Mouse (Mus musculus) gastrocnemius, adult 2 months (tissue): ENCODE results near the gene Itgb3bp. TPM values are rescaled to one million over a fixed set of nuclear protein-coding genes. Genes with fewer than 3 reads are reported as not detected.

ENCODE experiments used
- DNase-seq: peaks from one replicate; pipeline ENCODE4 v3.0.0; 2022
- H3K27ac ChIP-seq: fragments of 200-600 bp; 2 replicates; pipeline ENCODE4 v1.8.1; 2022; ENCODE audit warnings: mild to moderate bottlenecking
- H3K4me3 ChIP-seq: fragments of 200-600 bp; 2 replicates; pipeline ENCODE4 v1.8.1; 2022; ENCODE audit warnings: mild to moderate bottlenecking, moderate library complexity
- CTCF ChIP-seq: fragments of 200-600 bp; IDR thresholded peaks from 2 replicates; pipeline ENCODE4 v1.8.1; 2022; ENCODE audit warnings: antibody characterized with exemption, mild to moderate bottlenecking, moderate library complexity
- intact Hi-C: fragments of 180-260 bp; cut with DNase I; formaldehyde crosslinking; loops from one replicate; pipeline ENCODE4 v1.15.1; 2025
- total RNA-seq, 2 experiments: library from RNA; stranded (reverse); gene quantifications; 2 replicates each; pipeline ENCODE4 v1.2.3; 2021

Gene Itgb3bp
- total RNA-seq, 2 experiments from 2014 or later = 3.7 to 5.1 TPM

DNA sequence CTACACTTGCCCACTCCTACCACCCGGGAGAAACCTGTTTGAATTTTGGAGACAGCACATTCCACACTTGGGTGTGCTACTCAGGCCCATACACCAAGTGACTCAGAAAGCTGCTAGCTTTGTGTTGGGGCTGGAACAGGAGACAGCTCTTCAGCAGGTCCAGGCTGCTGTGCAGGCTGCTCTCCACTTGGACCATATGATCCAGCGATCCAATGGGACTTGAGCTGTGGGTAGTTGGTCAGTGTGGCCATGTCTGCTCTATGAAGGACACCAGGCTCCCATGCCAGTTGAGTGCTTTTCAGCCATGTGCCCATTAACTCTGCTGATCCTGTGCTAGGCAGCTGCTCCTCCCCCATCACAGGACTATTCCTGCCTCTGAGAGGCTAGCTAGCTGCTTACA is 24.3 kb upstream of the Itgb3bp start:
- intact Hi-C loops = loop anchor here (2.0 kb wide), 1 partner anchor 23 kb away; no protein-coding TSS in a partner anchor
- peak overlapping the region; percentile 90 for H3K27ac ChIP-seq
- peak overlapping the region; percentile 57 for H3K4me3 ChIP-seq
- TF ChIP-seq CTCF = no peak
- DNase-seq = peak; percentile 66

DNA sequence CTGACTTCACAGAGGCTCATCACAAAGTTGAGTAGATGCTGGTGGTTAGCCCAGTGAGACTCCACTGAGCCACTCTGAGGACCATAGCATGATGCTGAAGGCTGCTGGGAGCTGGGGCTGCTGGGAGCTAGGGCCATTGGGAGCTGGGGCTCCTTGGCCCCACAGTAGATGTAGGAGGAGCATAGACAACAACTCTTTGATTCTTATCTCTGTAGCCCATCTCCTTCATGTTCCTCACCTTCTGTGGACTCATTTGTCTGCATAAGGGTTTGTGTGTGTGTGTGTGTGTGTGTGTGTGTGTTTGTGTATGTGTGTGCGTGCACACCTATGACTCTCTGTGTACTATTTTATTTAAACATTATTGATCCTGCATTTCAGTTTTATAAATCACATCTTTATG is 18.3 kb upstream of the Itgb3bp start:
- H3K27ac ChIP-seq = peak overlapping the region; percentile 52
- TF ChIP-seq CTCF = no peak
- DNase-seq = no peak
- no peak overlapping the region; the same call in 1 of the 2 replicates for H3K4me3 ChIP-seq
- intact Hi-C loops = loop anchor here (5.0 kb wide), 1 partner anchor 589 kb away; no protein-coding TSS in a partner anchor

DNA sequence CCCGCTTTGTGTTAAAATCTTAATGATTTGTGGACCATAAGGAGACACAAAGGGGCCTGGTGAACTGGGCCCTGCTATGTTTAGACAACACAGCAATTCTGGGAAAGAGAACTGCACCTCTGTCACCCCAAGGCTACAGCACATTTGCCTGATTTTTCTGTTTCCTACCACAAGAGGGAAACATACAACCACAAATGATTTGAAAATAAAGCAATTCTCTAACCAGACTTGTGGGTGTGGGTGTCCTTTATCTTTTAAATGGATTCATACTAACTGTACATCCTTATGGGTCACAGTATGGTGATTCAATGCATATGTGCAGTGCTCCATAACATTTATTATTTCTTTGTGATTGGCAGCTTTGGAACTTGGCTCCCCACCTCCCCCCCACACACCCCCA is 17.6 kb upstream of the Itgb3bp start:
- intact Hi-C loops = loop anchor here (5.0 kb wide), 1 partner anchor 590 kb away; no protein-coding TSS in a partner anchor
- H3K27ac ChIP-seq = peak overlapping the region; percentile 52
- peak; percentile 62 for TF ChIP-seq CTCF
- no peak for DNase-seq
- H3K4me3 ChIP-seq = peak overlapping the region; percentile 23

DNA sequence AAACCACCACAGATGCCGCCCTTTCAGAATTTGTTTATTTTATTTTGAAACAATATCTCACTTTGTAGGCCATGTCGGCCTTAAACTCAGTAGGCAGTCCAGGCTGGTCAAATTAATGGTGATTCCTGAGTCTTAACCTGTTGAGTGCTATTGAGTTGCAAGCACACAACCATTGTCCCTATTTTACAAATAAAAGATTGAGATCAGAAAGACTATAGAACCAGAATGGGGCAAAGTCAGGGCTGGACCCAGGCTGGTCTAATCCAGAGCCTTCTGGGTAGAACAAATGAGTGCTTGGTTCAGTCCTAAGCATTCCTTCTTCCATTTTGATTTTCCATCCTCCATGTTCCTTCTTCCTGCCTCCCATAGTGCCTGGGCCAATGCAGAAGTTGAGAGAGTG is 16.9 kb upstream of the Itgb3bp start:
- TF ChIP-seq CTCF = no peak
- DNase-seq = no peak
- Histone ChIP-seq H3K4me3 (peak overlapping the region; percentile 23; the same call in 1 of the 2 replicates), H3K27ac (peak overlapping the region; percentile 52)
- intact Hi-C loops = loop anchor here (5.0 kb wide), 1 partner anchor 591 kb away; no protein-coding TSS in a partner anchor

DNA sequence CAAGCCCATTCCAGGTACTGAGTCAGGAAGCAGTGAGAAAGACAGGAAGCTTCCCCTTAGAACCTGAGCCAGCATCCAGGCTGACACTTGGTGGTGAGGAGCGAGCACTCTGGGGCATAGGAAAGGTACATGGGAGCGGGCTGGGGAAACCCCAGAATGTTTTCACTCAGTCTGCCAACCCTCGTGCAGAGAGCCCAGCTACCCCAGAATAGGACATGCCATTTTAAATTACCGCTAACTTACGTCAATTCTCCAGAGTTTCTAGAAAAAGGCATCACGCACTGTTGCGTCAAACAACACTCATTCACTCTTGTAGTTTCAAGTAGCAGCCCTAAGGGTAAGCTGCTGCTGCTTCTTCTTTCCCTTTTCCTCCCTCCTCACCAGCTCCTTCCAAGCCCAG is 15.4 kb upstream of the Itgb3bp start:
- TF ChIP-seq CTCF = no peak
- H3K27ac ChIP-seq = peak overlapping the region; percentile 48; the same call in 1 of the 2 replicates
- no peak overlapping the region for H3K4me3 ChIP-seq
- intact Hi-C loops = loop anchor here (5.0 kb wide), 1 partner anchor 592 kb away; no protein-coding TSS in a partner anchor
- DNase-seq = no peak

DNA sequence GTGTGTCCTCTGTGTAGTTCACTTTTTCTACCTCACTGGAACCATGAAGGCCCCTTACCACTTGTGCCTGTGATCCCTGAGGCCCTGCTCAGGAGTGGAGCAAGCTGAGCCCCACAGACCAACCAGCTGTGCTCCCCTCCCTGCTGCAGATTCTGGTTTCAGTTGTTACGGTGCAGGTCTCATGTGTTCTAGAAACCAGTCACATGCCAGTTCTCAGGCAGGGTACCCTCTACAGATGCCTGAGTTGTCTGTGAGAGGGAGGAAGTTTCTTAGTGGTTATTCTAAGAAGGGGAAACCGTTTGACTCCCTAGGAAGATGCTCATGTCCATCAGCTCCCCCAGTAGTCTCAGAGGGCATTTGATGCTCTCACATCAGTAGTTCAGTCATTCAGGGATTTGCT is 15.0 kb upstream of the Itgb3bp start:
- TF ChIP-seq CTCF = no peak
- peak overlapping the region; percentile 48; the same call in 1 of the 2 replicates for H3K27ac ChIP-seq
- intact Hi-C loops = loop anchor here (5.0 kb wide), 1 partner anchor 593 kb away; no protein-coding TSS in a partner anchor
- DNase-seq = no peak
- no peak overlapping the region for H3K4me3 ChIP-seq

DNA sequence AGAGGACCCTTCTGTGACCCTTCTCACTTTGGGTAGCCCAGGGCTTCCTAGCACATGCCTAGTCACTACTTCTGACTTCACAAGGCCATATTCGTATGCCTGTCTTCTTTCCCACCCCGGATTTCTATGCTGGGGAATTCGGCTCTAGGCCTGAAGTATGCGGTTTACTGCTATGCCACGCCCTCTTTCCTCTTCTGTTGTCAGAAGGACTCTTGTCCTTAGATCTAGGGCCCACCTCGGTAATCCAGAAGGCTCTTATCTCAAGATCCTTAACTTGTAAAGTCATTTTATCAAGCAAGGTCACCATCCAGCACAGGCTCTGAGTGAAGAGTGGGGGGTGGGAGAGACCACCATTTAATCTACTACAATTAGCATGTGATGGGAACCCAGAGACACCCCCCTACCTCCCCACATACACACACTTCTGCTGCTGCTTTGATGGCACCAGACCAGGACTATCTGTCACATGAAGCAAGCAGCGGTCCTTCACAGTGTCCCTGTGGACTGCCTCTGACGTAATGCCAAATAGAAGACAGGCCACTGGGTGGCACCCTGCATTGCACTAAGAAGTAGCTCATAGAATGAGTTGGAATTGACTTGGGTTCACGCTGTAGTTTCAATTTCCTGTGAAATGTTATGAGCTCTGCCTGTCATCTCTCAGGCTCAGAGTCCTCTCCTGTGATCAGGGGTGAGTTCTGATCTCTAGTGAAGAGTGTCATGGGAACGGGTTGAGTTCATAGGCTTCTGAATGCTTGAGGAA is 12.2 kb upstream of the Itgb3bp start:
- intact Hi-C loops = no loop called here
- Histone ChIP-seq H3K4me3 (peak overlapping the region; percentile 55), H3K27ac (peak overlapping the region; percentile 99)
- peak; percentile 56 for TF ChIP-seq CTCF
- peak; percentile 79 for DNase-seq

DNA sequence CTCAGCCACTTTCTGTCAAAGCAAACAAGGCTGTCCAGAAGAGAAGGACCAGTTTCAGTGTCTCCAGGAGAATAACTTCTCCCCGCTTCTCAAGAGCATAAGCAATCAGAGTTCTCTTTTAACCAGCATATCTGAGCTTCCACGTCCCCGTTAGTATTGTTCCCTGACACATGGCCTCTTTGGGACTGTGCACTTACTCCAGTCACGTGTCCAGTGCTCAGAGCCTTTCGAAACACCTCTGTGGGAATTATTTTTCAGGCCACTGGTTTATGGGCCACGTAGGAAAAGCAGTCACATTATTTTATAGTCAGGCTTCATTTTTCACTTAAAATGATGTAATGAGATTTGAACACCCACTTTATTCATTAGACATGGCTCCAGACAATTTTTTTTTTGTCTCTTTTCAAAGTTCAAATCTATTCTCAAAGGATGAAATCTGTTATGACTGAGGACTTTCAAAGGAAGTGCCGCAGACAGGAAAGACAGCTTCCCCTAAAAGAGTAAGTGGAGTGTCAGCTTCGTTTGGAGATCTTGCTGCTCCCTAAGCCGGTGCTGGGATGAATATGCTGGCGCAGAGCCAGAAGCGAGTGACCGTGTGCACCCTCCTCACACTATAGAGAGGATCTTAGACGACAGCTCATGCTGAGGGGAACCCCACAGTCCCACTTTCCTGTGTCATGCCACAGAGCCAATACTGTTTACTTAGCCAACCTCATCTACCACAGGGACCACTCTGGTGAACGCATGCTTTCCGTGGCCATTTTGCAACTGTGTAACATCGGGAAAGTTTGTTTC is 10.3 kb upstream of the Itgb3bp start:
- Histone ChIP-seq H3K4me3 (peak overlapping the region; percentile 55), H3K27ac (peak overlapping the region; percentile 99)
- intact Hi-C loops = no loop called here

DNA sequence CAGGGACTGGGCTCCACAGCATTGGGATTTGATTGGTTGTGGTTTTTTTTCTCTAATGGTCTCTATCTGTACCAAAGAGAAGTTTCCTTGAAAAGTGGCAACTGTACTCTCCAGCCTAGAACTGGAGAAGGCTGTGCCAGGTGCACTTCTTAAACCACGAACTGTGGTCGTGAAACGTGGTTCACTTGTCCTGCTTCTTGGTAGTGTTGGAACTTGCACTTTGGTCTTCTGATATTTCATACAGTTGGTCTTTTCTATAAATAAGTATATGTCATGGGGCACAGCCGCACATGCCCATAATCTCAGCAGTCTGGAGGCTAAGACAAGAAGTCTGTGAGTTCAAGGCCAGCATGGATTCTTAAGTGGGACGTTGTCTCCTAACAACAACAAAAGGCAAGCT is 6.7 kb upstream of the Itgb3bp start:
- intact Hi-C loops = no loop called here
- Histone ChIP-seq H3K27ac (peak overlapping the region; percentile 99), H3K4me3 (peak overlapping the region; percentile 82)
- TF ChIP-seq CTCF = no peak
- peak; percentile 62 for DNase-seq

More for the DNA sequence above, 10.3 kb upstream of the Itgb3bp start:
- DNase-seq = no peak
- no peak for TF ChIP-seq CTCF

DNA sequence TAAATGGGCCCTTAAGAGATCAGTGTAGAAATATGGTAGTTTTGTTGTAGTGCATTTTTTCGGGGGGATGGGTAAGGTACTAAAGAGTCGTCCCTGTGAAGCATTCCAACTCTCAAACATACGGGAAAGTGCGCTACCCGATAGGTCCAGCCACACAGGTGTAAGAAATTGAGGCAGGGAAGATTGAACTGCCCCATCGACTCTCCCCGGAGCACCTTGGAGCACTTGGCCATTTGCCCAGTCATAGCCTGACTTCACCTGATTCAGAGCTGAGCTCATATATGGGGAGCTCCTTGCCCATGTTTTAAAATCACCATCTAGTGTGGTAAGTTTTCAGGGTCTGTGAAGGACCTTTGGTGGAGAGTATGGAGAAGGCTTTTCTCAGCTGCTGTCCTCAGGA is 5.2 kb upstream of the Itgb3bp start:
- peak; percentile 59 for DNase-seq
- H3K4me3 ChIP-seq = peak overlapping the region; percentile 82
- no peak for TF ChIP-seq CTCF
- peak overlapping the region; percentile 99 for H3K27ac ChIP-seq
- intact Hi-C loops = loop anchor here (5.0 kb wide), 1 partner anchor 37 kb away; no protein-coding TSS in a partner anchor

DNA sequence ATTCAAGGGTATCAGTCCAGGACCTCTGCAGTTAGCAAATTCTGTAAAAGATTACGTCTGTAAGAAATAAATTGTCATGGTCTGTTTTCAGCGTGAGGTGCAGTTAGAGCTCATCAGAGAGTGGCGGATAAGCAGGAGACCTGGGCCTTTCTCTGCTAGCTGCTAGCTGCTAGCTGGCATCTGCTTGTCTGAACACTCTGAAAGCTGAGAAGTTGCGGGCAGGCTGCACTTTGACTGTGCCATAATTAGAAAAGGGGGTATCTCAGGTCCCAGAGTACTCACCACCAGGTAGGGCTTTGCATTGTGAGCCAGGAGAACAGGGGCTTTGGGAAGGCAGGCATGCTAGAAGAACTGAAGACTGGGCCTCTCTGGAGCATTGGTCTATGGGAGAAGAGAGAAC is 2.2 kb upstream of the Itgb3bp start:
- no peak for TF ChIP-seq CTCF
- DNase-seq = peak; percentile 71
- intact Hi-C loops = loop anchor here (2.0 to 5.0 kb wide), 2 partner anchors 23 to 40 kb away; no protein-coding TSS in a partner anchor
- peak overlapping the region; percentile 82 for H3K4me3 ChIP-seq
- peak overlapping the region; percentile 99 for H3K27ac ChIP-seq

DNA sequence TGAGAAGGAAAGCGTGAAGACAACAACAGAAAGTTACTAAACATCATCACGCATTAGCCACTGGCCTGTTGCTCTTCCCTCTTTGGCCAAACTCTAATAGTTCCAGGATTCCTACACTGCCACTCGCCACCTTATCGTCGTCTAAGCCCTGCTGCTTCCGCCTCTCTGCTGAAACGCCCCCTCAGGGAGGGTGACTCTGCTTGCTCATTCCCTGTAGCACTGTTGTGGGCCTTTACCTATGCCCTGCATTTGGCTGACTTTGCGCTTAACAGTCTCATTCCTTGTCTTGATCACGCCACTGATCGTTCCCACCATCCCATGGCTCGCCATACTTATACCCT is 1.6 kb upstream of the Itgb3bp start:
- H3K27ac ChIP-seq = peak overlapping the region; percentile 99
- no peak for TF ChIP-seq CTCF
- intact Hi-C loops = loop anchor here (2.0 to 5.0 kb wide), 2 partner anchors 24 to 41 kb away; no protein-coding TSS in a partner anchor
- DNase-seq = no peak
- peak overlapping the region; percentile 82 for H3K4me3 ChIP-seq
